Mouse (Mus musculus) embryonic facial prominence, embryonic 14.5 days (tissue): ENCODE measurements around the gene Ankrd6. TPM values are rescaled to one million over a fixed set of nuclear protein-coding genes. Genes with fewer than 3 reads are reported as not detected.

Experiments used
- ATAC-seq: fragments of 200-750 bp; cut with Nextera tagmentation; 2 replicates; pipeline ENCODE4 v1.8.0; 2017; ENCODE audit warnings: low read depth, moderate number of reproducible peaks, moderate TSS enrichment
- DNase-seq: peaks from one replicate; pipeline ENCODE4 v3.0.0-alpha.2; 2015; ENCODE audit warnings: low spot score
- H3K27ac ChIP-seq: fragments of 300-500 bp; sonication (generic); replicated peaks from 2 replicates; pipeline ENCODE4 v1.5.1; 2014; ENCODE audit warnings: low read depth, mild to moderate bottlenecking, low read length, moderate library complexity
- H3K27me3 ChIP-seq: fragments of 300-500 bp; sonication (generic); replicated peaks from 2 replicates; pipeline ENCODE4 v1.6.1; 2014; ENCODE audit warnings: low read length; ENCODE audit not compliant: control insufficient read depth, insufficient read depth
- H3K36me3 ChIP-seq: fragments of 300-500 bp; sonication (generic); 2 replicates; pipeline ENCODE4 v1.6.1; 2014; ENCODE audit warnings: low read length, mixed read lengths; ENCODE audit not compliant: control insufficient read depth, insufficient read depth
- H3K4me1 ChIP-seq: fragments of 300-500 bp; sonication (generic); 2 replicates; pipeline ENCODE4 v1.6.1; 2014; ENCODE audit warnings: antibody characterized with exemption, low read length; ENCODE audit not compliant: control insufficient read depth, insufficient read depth
- H3K4me2 ChIP-seq: fragments of 300-500 bp; sonication (generic); 2 replicates; pipeline ENCODE4 v1.6.1; 2014; ENCODE audit warnings: low read depth, mild to moderate bottlenecking, low read length, moderate library complexity, mixed read lengths
- H3K4me3 ChIP-seq: fragments of 300-500 bp; sonication (generic); 2 replicates; pipeline ENCODE4 v1.5.1; 2014; ENCODE audit warnings: low read depth, mild to moderate bottlenecking, low read length
- H3K9ac ChIP-seq: fragments of 300-500 bp; sonication (generic); 2 replicates; pipeline ENCODE4 v1.6.1; 2014; ENCODE audit warnings: low read depth, mild to moderate bottlenecking, low read length, moderate library complexity, mixed read lengths
- H3K9me3 ChIP-seq: fragments of 300-500 bp; sonication (generic); 2 replicates; pipeline ENCODE4 v1.6.1; 2016; ENCODE audit warnings: low read length; ENCODE audit not compliant: control insufficient read depth
- WGBS: fragments of 180-500 bp; shearing (Covaris S2); extraction: QIAGEN DNeasy Blood & Tissue Kit; methylation state at CpG from one replicate; pipeline ENCODE4 v1.1.7; 2014; 5-methylcytosine and 5-hydroxymethylcytosine counted together
- polyA plus RNA-seq: library from polyadenylated mRNA; unstranded; fragments of >200 nt; fragmentation: Nextera tagmentation; extraction: Ambion mirVana; gene quantifications from 2 replicates; pipeline ENCODE4 v1.2.1, GENCODE M21; 2014

Ankrd6 gene
- polyA plus RNA-seq, 1 experiment from 2014 or later = 11.0 TPM

- WGBS = 73% methylated on average over 4 of the region's 4 CpGs
- Histone ChIP-seq H3K4me3 (no peak overlapping the region), H3K9me3 (no peaks in the 10 kb centered on the region), H3K4me1 (peaks cover 7% of the 10 kb centered on the region), H3K27me3 (no peaks in the 10 kb centered on the region), H3K36me3 (no peaks in the 10 kb centered on the region), H3K9ac (no peak overlapping the region), H3K27ac (no peak overlapping the region), H3K4me2 (no peak overlapping the region)
- DNase-seq = no peak
- ATAC-seq = no peak
Measured at GRCm38 (mm10) chr4:32940984-32941383, 9.7 kb downstream of the Ankrd6 start.

- no peak for ATAC-seq
Measured at GRCm38 (mm10) chr4:32939964-32940363, 10.7 kb downstream of the Ankrd6 start.

GRCm38 (mm10) chr4:32939521-32939920 is 11.1 kb downstream of the Ankrd6 start:
- Histone ChIP-seq H3K27ac (no peak overlapping the region), H3K4me1 (peaks cover 7% of the 10 kb centered on the region), H3K9ac (no peak overlapping the region), H3K9me3 (no peaks in the 10 kb centered on the region), H3K27me3 (no peaks in the 10 kb centered on the region), H3K4me3 (no peak overlapping the region), H3K36me3 (no peaks in the 10 kb centered on the region), H3K4me2 (no peak overlapping the region)
- DNase-seq (no peak), ATAC-seq (no peak)
- 22% methylated on average over 4 of the region's 4 CpGs for WGBS

More at GRCm38 (mm10) chr4:32939964-32940363, 10.7 kb downstream of the Ankrd6 start:
- DNase-seq = peak; percentile 34
- H3K27me3 ChIP-seq = no peaks in the 10 kb centered on the region
- 34% methylated on average over 5 of the region's 5 CpGs for WGBS
- H3K4me1 ChIP-seq = peaks cover 7% of the 10 kb centered on the region
- H3K4me2 ChIP-seq = 0 out of 2 replicates have a peak overlapping the region, but pooled peaks have one; percentile 11
- H3K4me3 ChIP-seq = no peak overlapping the region
- H3K9ac ChIP-seq = no peak overlapping the region
- H3K36me3 ChIP-seq = no peaks in the 10 kb centered on the region
- no peaks in the 10 kb centered on the region for H3K9me3 ChIP-seq
- no peak overlapping the region for H3K27ac ChIP-seq

- ATAC-seq = peak; percentile 78
- H3K27ac ChIP-seq = peak overlapping the region; percentile 58
- H3K9me3 ChIP-seq = no peaks in the 10 kb centered on the region
Measured at GRCm38 (mm10) chr4:32936762-32937341, 13.8 kb downstream of the Ankrd6 start.

GRCm38 (mm10) chr4:32932056-32932455 is 18.6 kb downstream of the Ankrd6 start:
- Histone ChIP-seq H3K27ac (no peak overlapping the region; the same call in 1 of the 2 replicates), H3K36me3 (no peaks in the 10 kb centered on the region), H3K4me2 (no peak overlapping the region), H3K4me1 (peaks cover 5% of the 10 kb centered on the region), H3K4me3 (no peak overlapping the region), H3K27me3 (no peaks in the 10 kb centered on the region), H3K9ac (no peak overlapping the region), H3K9me3 (no peaks in the 10 kb centered on the region)
- WGBS = 47% methylated on average over 9 of the region's 9 CpGs
- no peak for ATAC-seq
- peak; percentile 46 for DNase-seq

More at GRCm38 (mm10) chr4:32936762-32937341, 13.8 kb downstream of the Ankrd6 start:
- Histone ChIP-seq H3K27me3 (no peaks in the 10 kb centered on the region), H3K4me1 (peaks cover 7% of the 10 kb centered on the region), H3K9ac (no peak overlapping the region), H3K4me2 (no peak overlapping the region), H3K36me3 (no peaks in the 10 kb centered on the region), H3K4me3 (no peak overlapping the region)
- 16% methylated on average over 9 of the region's 9 CpGs for WGBS
- DNase-seq = peak; percentile 86

GRCm38 (mm10) chr4:32929750-32930149 is 20.9 kb downstream of the Ankrd6 start:
- WGBS = 93% methylated on average over 5 of the region's 5 CpGs

GRCm38 (mm10) chr4:32928692-32929448 is 21.8 kb downstream of the Ankrd6 start:
- no peak overlapping the region for H3K9ac ChIP-seq
- no peaks in the 10 kb centered on the region for H3K36me3 ChIP-seq
- H3K4me2 ChIP-seq = no peak overlapping the region
- H3K27ac ChIP-seq = no peak overlapping the region
- no peak overlapping the region for H3K4me3 ChIP-seq
- ATAC-seq = no peak
- DNase-seq = no peak
- 91% methylated on average over 13 of the region's 13 CpGs for WGBS
- H3K27me3 ChIP-seq = no peaks in the 10 kb centered on the region
- no peaks in the 10 kb centered on the region for H3K4me1 ChIP-seq
- H3K9me3 ChIP-seq = no peaks in the 10 kb centered on the region

More at GRCm38 (mm10) chr4:32929750-32930149, 20.9 kb downstream of the Ankrd6 start:
- Histone ChIP-seq H3K4me2 (no peak overlapping the region), H3K4me3 (no peak overlapping the region), H3K9ac (no peak overlapping the region), H3K36me3 (no peaks in the 10 kb centered on the region), H3K4me1 (no peaks in the 10 kb centered on the region), H3K27ac (no peak overlapping the region), H3K9me3 (no peaks in the 10 kb centered on the region), H3K27me3 (no peaks in the 10 kb centered on the region)
- DNase-seq (no peak), ATAC-seq (no peak)

- DNase-seq (no peak), ATAC-seq (no peak)
- Histone ChIP-seq H3K9ac (no peak overlapping the region), H3K36me3 (no peaks in the 10 kb centered on the region), H3K4me1 (peaks cover 5% of the 10 kb centered on the region; the same call in 1 of the 2 replicates), H3K4me2 (0 out of 2 replicates have a peak overlapping the region, but pooled peaks have one; percentile 19), H3K9me3 (no peaks in the 10 kb centered on the region), H3K4me3 (no peak overlapping the region), H3K27ac (no peak overlapping the region), H3K27me3 (no peaks in the 10 kb centered on the region)
- 36% methylated on average over 9 of the region's 9 CpGs for WGBS
Measured at GRCm38 (mm10) chr4:32923891-32924294, 26.7 kb downstream of the Ankrd6 start.
